In the genomic region with DNA sequence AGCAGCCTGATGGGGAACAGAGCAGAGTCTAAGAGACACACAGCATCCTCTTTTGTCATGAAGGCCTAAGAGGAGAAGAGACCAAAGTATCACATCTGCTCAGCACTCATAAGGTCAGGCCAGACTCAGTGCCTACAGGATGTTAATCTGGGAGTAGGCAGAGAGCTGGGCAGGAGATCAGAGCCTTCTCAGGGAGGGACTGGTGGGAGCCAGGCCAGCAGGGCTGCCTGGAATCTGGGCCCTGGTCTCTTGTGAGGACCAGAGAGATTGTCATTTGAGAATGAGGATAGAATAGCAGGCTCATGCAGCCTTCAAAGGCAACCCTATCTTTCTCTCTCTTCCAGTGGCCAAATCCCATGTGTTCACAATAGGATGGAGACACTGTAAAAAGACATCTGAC, we compare ENCODE assay signal across 16 mouse cellular contexts.
DNase-seq lines count a peak whose midpoint lies in the region; ATAC-seq and TF ChIP-seq lines count a peak whose summit lies in the region.
"Had no signal": no experiment of that assay in that cellular context is flagged by ENCODE, and none has a peak within 500 bp of the region (broad histone marks: within the 10 kb centered on the region; RNA-seq: fewer than 3 reads in every experiment).

No protein-coding gene starts in this region.

- no peak overlapping the region for H3K4me2 ChIP-seq in forebrain, embryonic 15.5 days (replicated peaks)
- H3K4me2 ChIP-seq in forebrain, embryonic 13.5 days: no peak overlapping the region
- no peak overlapping the region for H3K4me2 ChIP-seq in hindbrain, embryonic 16.5 days (ENCODE audit: low read length)
- H3K4me2 ChIP-seq in hindbrain, embryonic 11.5 days (replicated peaks; ENCODE audit: low read depth, low read length): no peak overlapping the region
- no peak overlapping the region for H3K4me2 ChIP-seq in midbrain, embryonic 11.5 days
- no peak overlapping the region for H3K4me2 ChIP-seq in midbrain, embryonic 15.5 days
- H3K4me2 ChIP-seq: embryonic facial prominence, embryonic 13.5 days; embryonic facial prominence, embryonic 15.5 days had no signal

- H3K36me3 ChIP-seq in forebrain, embryonic 15.5 days: no peaks in the 10 kb centered on the region
- no peaks in the 10 kb centered on the region for H3K36me3 ChIP-seq in forebrain, embryonic 13.5 days (ENCODE audit: poor library complexity, severe bottlenecking)
- no peaks in the 10 kb centered on the region for H3K36me3 ChIP-seq in hindbrain, embryonic 16.5 days (ENCODE audit: control insufficient read depth, insufficient read depth, low read length)
- H3K36me3 ChIP-seq in hindbrain, embryonic 11.5 days (ENCODE audit: control insufficient read depth, insufficient read depth, low read length): no peaks in the 10 kb centered on the region
- H3K36me3 ChIP-seq in midbrain, embryonic 11.5 days (ENCODE audit: control insufficient read depth, insufficient read depth, low read length): no peaks in the 10 kb centered on the region
- no peaks in the 10 kb centered on the region for H3K36me3 ChIP-seq in midbrain, embryonic 15.5 days (replicated peaks)
- H3K36me3 ChIP-seq: embryonic facial prominence, embryonic 13.5 days; embryonic facial prominence, embryonic 15.5 days; forebrain, embryonic 10.5 days had no signal

- H3K27me3 ChIP-seq in forebrain, embryonic 15.5 days: no peaks in the 10 kb centered on the region
- H3K27me3 ChIP-seq in forebrain, embryonic 13.5 days: peaks cover 20% of the 10 kb centered on the region
- H3K27me3 ChIP-seq in hindbrain, embryonic 16.5 days (replicated peaks; ENCODE audit: control insufficient read depth, insufficient read depth, low read length): peaks cover 15% of the 10 kb centered on the region
- peaks cover 75% of the 10 kb centered on the region for H3K27me3 ChIP-seq in hindbrain, embryonic 11.5 days (ENCODE audit: control insufficient read depth, insufficient read depth, low read length)
- H3K27me3 ChIP-seq in midbrain, embryonic 11.5 days (ENCODE audit: control insufficient read depth, insufficient read depth, low read length): peaks cover 68% of the 10 kb centered on the region
- H3K27me3 ChIP-seq in midbrain, embryonic 15.5 days (replicated peaks): peaks cover 42% of the 10 kb centered on the region
- H3K27me3 ChIP-seq: embryonic facial prominence, embryonic 13.5 days; embryonic facial prominence, embryonic 15.5 days had no signal

- no peak for ATAC-seq in forebrain, embryonic 15.5 days (replicated peaks)
- no peak for ATAC-seq in forebrain, embryonic 13.5 days
- ATAC-seq in hindbrain, embryonic 16.5 days: no peak
- no peak for ATAC-seq in hindbrain, embryonic 11.5 days (ENCODE audit: low FRiP score)
- no peak for ATAC-seq in midbrain, embryonic 11.5 days (ENCODE audit: low FRiP score)
- ATAC-seq in midbrain, embryonic 15.5 days (replicated peaks): no peak

- no peak for TF ChIP-seq CTCF in gastrocnemius, adult 2 months (IDR thresholded peaks at IDR 0.05)

- H3K4me1 ChIP-seq in forebrain, embryonic 15.5 days: peaks cover 16% of the 10 kb centered on the region
- H3K4me1 ChIP-seq in forebrain, embryonic 13.5 days: peaks cover 7% of the 10 kb centered on the region
- no peaks in the 10 kb centered on the region for H3K4me1 ChIP-seq in hindbrain, embryonic 16.5 days (ENCODE audit: control insufficient read depth, insufficient read depth, low read depth, low read length)
- no peaks in the 10 kb centered on the region for H3K4me1 ChIP-seq in hindbrain, embryonic 11.5 days (replicated peaks; ENCODE audit: control insufficient read depth, insufficient read depth, low read length)
- H3K4me1 ChIP-seq in midbrain, embryonic 11.5 days (ENCODE audit: control insufficient read depth, insufficient read depth, low read length): no peaks in the 10 kb centered on the region
- H3K4me1 ChIP-seq in midbrain, embryonic 15.5 days: no peaks in the 10 kb centered on the region

- no peak overlapping the region for H3K9ac ChIP-seq in forebrain, embryonic 15.5 days (replicated peaks)
- no peak overlapping the region for H3K9ac ChIP-seq in forebrain, embryonic 13.5 days
- H3K9ac ChIP-seq in hindbrain, embryonic 16.5 days (ENCODE audit: low read depth, low read length): no peak overlapping the region
- no peak overlapping the region for H3K9ac ChIP-seq in hindbrain, embryonic 11.5 days (ENCODE audit: low read depth, low read length)
- H3K9ac ChIP-seq in midbrain, embryonic 11.5 days (ENCODE audit: low read length): no peak overlapping the region
- no peak overlapping the region for H3K9ac ChIP-seq in midbrain, embryonic 15.5 days
- H3K9ac ChIP-seq: embryonic facial prominence, embryonic 13.5 days; embryonic facial prominence, embryonic 15.5 days had no signal

- intact Hi-C loops in gastrocnemius, adult 2 months (cut with DNase I): loop anchor here (5.0 kb wide), 1 partner anchor 1476 kb away; no protein-coding TSS in a partner anchor

- no peaks in the 10 kb centered on the region for H3K9me3 ChIP-seq in forebrain, embryonic 15.5 days
- no peaks in the 10 kb centered on the region for H3K9me3 ChIP-seq in forebrain, embryonic 13.5 days (replicated peaks)
- H3K9me3 ChIP-seq in hindbrain, embryonic 16.5 days (ENCODE audit: control insufficient read depth, low read length): no peaks in the 10 kb centered on the region
- no peaks in the 10 kb centered on the region for H3K9me3 ChIP-seq in hindbrain, embryonic 11.5 days (ENCODE audit: control insufficient read depth, low read length)
- no peaks in the 10 kb centered on the region for H3K9me3 ChIP-seq in midbrain, embryonic 11.5 days (ENCODE audit: control insufficient read depth, low read length)
- H3K9me3 ChIP-seq in midbrain, embryonic 15.5 days: no peaks in the 10 kb centered on the region
- H3K9me3 ChIP-seq: embryonic facial prominence, embryonic 13.5 days; embryonic facial prominence, embryonic 15.5 days; forebrain, embryonic 10.5 days had no signal

- H3K27ac ChIP-seq in forebrain, embryonic 15.5 days (replicated peaks): peak overlapping the region; percentile 47
- no peak overlapping the region for H3K27ac ChIP-seq in forebrain, embryonic 13.5 days
- H3K27ac ChIP-seq in gastrocnemius, adult 2 months: peak overlapping the region; percentile 28; the same call in 1 of the 2 replicates
- peak overlapping the region; percentile 19; the same call in 1 of the 2 replicates for H3K27ac ChIP-seq in hindbrain, embryonic 16.5 days (ENCODE audit: low read depth, low read length)
- H3K27ac ChIP-seq in hindbrain, embryonic 11.5 days (ENCODE audit: low read depth, low read length): no peak overlapping the region
- H3K27ac ChIP-seq in midbrain, embryonic 11.5 days (ENCODE audit: low read depth, low read length): no peak overlapping the region
- H3K27ac ChIP-seq in midbrain, embryonic 15.5 days: no peak overlapping the region
- H3K27ac ChIP-seq: embryonic facial prominence, embryonic 13.5 days; embryonic facial prominence, embryonic 15.5 days; forebrain, embryonic 10.5 days had no signal

- H3K4me3 ChIP-seq in forebrain, embryonic 15.5 days: no peak overlapping the region
- H3K4me3 ChIP-seq in forebrain, embryonic 13.5 days: no peak overlapping the region
- H3K4me3 ChIP-seq in gastrocnemius, adult 2 months: no peak overlapping the region
- H3K4me3 ChIP-seq in hindbrain, embryonic 16.5 days (ENCODE audit: low read length): no peak overlapping the region
- H3K4me3 ChIP-seq in hindbrain, embryonic 11.5 days (ENCODE audit: low read depth, low read length): no peak overlapping the region
- H3K4me3 ChIP-seq in midbrain, embryonic 11.5 days (ENCODE audit: low read depth, low read length): no peak overlapping the region
- no peak overlapping the region for H3K4me3 ChIP-seq in midbrain, embryonic 15.5 days
- H3K4me3 ChIP-seq: embryonic facial prominence, embryonic 13.5 days; embryonic facial prominence, embryonic 15.5 days; erythroblast, embryonic 14.5 days; forebrain, embryonic 10.5 days had no signal

- no peak for DNase-seq in gastrocnemius, adult 2 months
- DNase-seq in gastrocnemius, postnatal 4 days (ENCODE audit: low spot score in 2 of 2): no peak
- no peak for DNase-seq in hindbrain, embryonic 11.5 days (ENCODE audit: low spot score)
- peak; percentile 79 for DNase-seq in midbrain, embryonic 11.5 days (ENCODE audit: low spot score, missing footprints)
- DNase-seq: adrenal gland, adult 2 months; adrenal gland, postnatal 10 days; adrenal gland, postnatal 25 days; embryo, embryonic 11 days had no signal

Comparison
In these comparisons a context has a peak if more than half of its experiments do, and no peak if none do; other contexts are left out.
1. H3K27ac ChIP-seq: peak in forebrain, embryonic 15.5 days (single experiment), gastrocnemius, adult 2 months (single experiment) and hindbrain, embryonic 16.5 days (single experiment); none in forebrain, embryonic 13.5 days (single experiment), hindbrain, embryonic 11.5 days (single experiment), midbrain, embryonic 11.5 days (single experiment) and midbrain, embryonic 15.5 days (single experiment).